Mouse (Mus musculus): ENCODE results near the gene Six1. TPM values are rescaled to one million over a fixed set of nuclear protein-coding genes. Genes with fewer than 3 reads are reported as not detected.

The Six1 gene
- polyA plus RNA-seq, 1 experiment from 2014 or later: 0.41 TPM

- Histone ChIP-seq H3K9me3 (replicated peaks; ENCODE audit: control insufficient read depth, low read length, poor library complexity, severe bottlenecking) (no peaks in the 10 kb centered on the region; the same call in 1 of the 2 replicates), H3K4me3 (ENCODE audit: low read depth, low read length) (peak overlapping the region; percentile 23), H3K4me2 (ENCODE audit: low read length) (peak overlapping the region; percentile 43), H3K4me1 (ENCODE audit: control insufficient read depth, insufficient read depth, low read length) (peaks cover 5% of the 10 kb centered on the region; the same call in 1 of the 2 replicates), H3K27me3 (ENCODE audit: control insufficient read depth, insufficient read depth, low read depth, low read length) (peaks cover 78% of the 10 kb centered on the region), H3K9ac (ENCODE audit: low read depth, low read length) (no peak overlapping the region), H3K27ac (ENCODE audit: low read length) (no peak overlapping the region), H3K36me3 (ENCODE audit: control insufficient read depth, insufficient read depth, low read length) (no peaks in the 10 kb centered on the region)
- under 1% methylated on average over 46 of the region's 46 CpGs for whole genome bisulfite sequencing
- ATAC-seq: no peak
Observed at GRCm38 (mm10) chr12:73045046-73045723, 8.5 kb downstream of the Six1 start.

- H3K4me1 ChIP-seq (ENCODE audit: control insufficient read depth, insufficient read depth, low read length): peaks cover 5% of the 10 kb centered on the region; the same call in 1 of the 2 replicates
- peak overlapping the region; percentile 23 for H3K4me3 ChIP-seq (ENCODE audit: low read depth, low read length)
- WGBS: 2% methylated on average over 47 of the region's 53 CpGs
- H3K27me3 ChIP-seq (ENCODE audit: control insufficient read depth, insufficient read depth, low read depth, low read length): peaks cover 77% of the 10 kb centered on the region
- no peaks in the 10 kb centered on the region for H3K36me3 ChIP-seq (ENCODE audit: control insufficient read depth, insufficient read depth, low read length)
- no peak overlapping the region for H3K9ac ChIP-seq (ENCODE audit: low read depth, low read length)
- H3K4me2 ChIP-seq (ENCODE audit: low read length): peak overlapping the region; percentile 43
- 0 out of 2 replicates have a peak, but pooled peaks have one; percentile 44 for ATAC-seq
- no peaks in the 10 kb centered on the region; the same call in 1 of the 2 replicates for H3K9me3 ChIP-seq (replicated peaks; ENCODE audit: control insufficient read depth, low read length, poor library complexity, severe bottlenecking)
- no peak overlapping the region for H3K27ac ChIP-seq (ENCODE audit: low read length)
Observed at GRCm38 (mm10) chr12:73044221-73045045, 9.3 kb downstream of the Six1 start.

- H3K9me3 ChIP-seq (replicated peaks; ENCODE audit: control insufficient read depth, low read length, poor library complexity, severe bottlenecking): no peaks in the 10 kb centered on the region
- H3K4me1 ChIP-seq (ENCODE audit: control insufficient read depth, insufficient read depth, low read length): peaks cover 5% of the 10 kb centered on the region; the same call in 1 of the 2 replicates
- no peak overlapping the region for H3K4me2 ChIP-seq (ENCODE audit: low read length)
- 2% methylated on average over 14 of the region's 14 CpGs for WGBS
- no peak for ATAC-seq
- H3K27me3 ChIP-seq (ENCODE audit: control insufficient read depth, insufficient read depth, low read depth, low read length): peaks cover 75% of the 10 kb centered on the region
- H3K27ac ChIP-seq (ENCODE audit: low read length): no peak overlapping the region
- no peak overlapping the region for H3K4me3 ChIP-seq (ENCODE audit: low read depth, low read length)
- no peaks in the 10 kb centered on the region for H3K36me3 ChIP-seq (ENCODE audit: control insufficient read depth, insufficient read depth, low read length)
- H3K9ac ChIP-seq (ENCODE audit: low read depth, low read length): no peak overlapping the region
Observed at GRCm38 (mm10) chr12:73043396-73044167, 10.1 kb downstream of the Six1 start.

- no peak overlapping the region for H3K9ac ChIP-seq (ENCODE audit: low read depth, low read length)
- no peaks in the 10 kb centered on the region for H3K36me3 ChIP-seq (ENCODE audit: control insufficient read depth, insufficient read depth, low read length)
- ATAC-seq: no peak
- WGBS: 4% methylated on average over 2 of the region's 2 CpGs
- no peaks in the 10 kb centered on the region for H3K9me3 ChIP-seq (replicated peaks; ENCODE audit: control insufficient read depth, low read length, poor library complexity, severe bottlenecking)
- no peak overlapping the region for H3K27ac ChIP-seq (ENCODE audit: low read length)
- H3K27me3 ChIP-seq (ENCODE audit: control insufficient read depth, insufficient read depth, low read depth, low read length): peaks cover 73% of the 10 kb centered on the region
- H3K4me2 ChIP-seq (ENCODE audit: low read length): no peak overlapping the region
- H3K4me1 ChIP-seq (ENCODE audit: control insufficient read depth, insufficient read depth, low read length): peaks cover 5% of the 10 kb centered on the region; the same call in 1 of the 2 replicates
- H3K4me3 ChIP-seq (ENCODE audit: low read depth, low read length): no peak overlapping the region
Observed at GRCm38 (mm10) chr12:73042903-73043302, 10.8 kb downstream of the Six1 start.

- peaks cover 74% of the 10 kb centered on the region for H3K27me3 ChIP-seq (ENCODE audit: control insufficient read depth, insufficient read depth, low read depth, low read length)
- H3K4me1 ChIP-seq (ENCODE audit: control insufficient read depth, insufficient read depth, low read length): peaks cover 5% of the 10 kb centered on the region; the same call in 1 of the 2 replicates
- no peak for ATAC-seq
- no peaks in the 10 kb centered on the region for H3K9me3 ChIP-seq (replicated peaks; ENCODE audit: control insufficient read depth, low read length, poor library complexity, severe bottlenecking)
- WGBS: 5% methylated on average over 5 of the region's 5 CpGs
- H3K27ac ChIP-seq (ENCODE audit: low read length): no peak overlapping the region
- no peak overlapping the region for H3K4me3 ChIP-seq (ENCODE audit: low read depth, low read length)
- no peaks in the 10 kb centered on the region for H3K36me3 ChIP-seq (ENCODE audit: control insufficient read depth, insufficient read depth, low read length)
- no peak overlapping the region for H3K9ac ChIP-seq (ENCODE audit: low read depth, low read length)
- no peak overlapping the region for H3K4me2 ChIP-seq (ENCODE audit: low read length)
Observed at GRCm38 (mm10) chr12:73042406-73042805, 11.3 kb downstream of the Six1 start.

- H3K4me1 ChIP-seq (ENCODE audit: control insufficient read depth, insufficient read depth, low read length): peaks cover under 1% of the 10 kb centered on the region; the same call in 1 of the 2 replicates
- H3K4me2 ChIP-seq (ENCODE audit: low read length): no peak overlapping the region
- no peak overlapping the region for H3K27ac ChIP-seq (ENCODE audit: low read length)
- H3K36me3 ChIP-seq (ENCODE audit: control insufficient read depth, insufficient read depth, low read length): no peaks in the 10 kb centered on the region
- ATAC-seq: no peak
- 0% methylated on average over 10 of the region's 10 CpGs for WGBS
- no peak overlapping the region for H3K9ac ChIP-seq (ENCODE audit: low read depth, low read length)
- no peaks in the 10 kb centered on the region for H3K9me3 ChIP-seq (replicated peaks; ENCODE audit: control insufficient read depth, low read length, poor library complexity, severe bottlenecking)
- peaks cover 69% of the 10 kb centered on the region for H3K27me3 ChIP-seq (ENCODE audit: control insufficient read depth, insufficient read depth, low read depth, low read length)
- no peak overlapping the region for H3K4me3 ChIP-seq (ENCODE audit: low read depth, low read length)
Observed at GRCm38 (mm10) chr12:73041256-73041630, 12.4 kb downstream of the Six1 start.

- H3K27me3 ChIP-seq (ENCODE audit: control insufficient read depth, insufficient read depth, low read depth, low read length): peaks cover 68% of the 10 kb centered on the region
- H3K36me3 ChIP-seq (ENCODE audit: control insufficient read depth, insufficient read depth, low read length): no peaks in the 10 kb centered on the region
- H3K4me2 ChIP-seq (ENCODE audit: low read length): no peak overlapping the region
- no peaks in the 10 kb centered on the region for H3K4me1 ChIP-seq (ENCODE audit: control insufficient read depth, insufficient read depth, low read length)
- H3K4me3 ChIP-seq (ENCODE audit: low read depth, low read length): no peak overlapping the region
- H3K27ac ChIP-seq (ENCODE audit: low read length): no peak overlapping the region
- WGBS: 2% methylated on average over 27 of the region's 27 CpGs
- H3K9me3 ChIP-seq (replicated peaks; ENCODE audit: control insufficient read depth, low read length, poor library complexity, severe bottlenecking): no peaks in the 10 kb centered on the region
- no peak for ATAC-seq
- H3K9ac ChIP-seq (ENCODE audit: low read depth, low read length): no peak overlapping the region
Observed at GRCm38 (mm10) chr12:73040563-73041255, 13.0 kb downstream of the Six1 start.

GRCm38 (mm10) chr12:73039939-73040562, 13.6 kb downstream of the Six1 start:
- Histone ChIP-seq H3K27ac (ENCODE audit: low read length) (no peak overlapping the region), H3K36me3 (ENCODE audit: control insufficient read depth, insufficient read depth, low read length) (no peaks in the 10 kb centered on the region), H3K9me3 (replicated peaks; ENCODE audit: control insufficient read depth, low read length, poor library complexity, severe bottlenecking) (no peaks in the 10 kb centered on the region), H3K9ac (ENCODE audit: low read depth, low read length) (no peak overlapping the region), H3K4me3 (ENCODE audit: low read depth, low read length) (no peak overlapping the region), H3K4me1 (ENCODE audit: control insufficient read depth, insufficient read depth, low read length) (no peaks in the 10 kb centered on the region), H3K4me2 (ENCODE audit: low read length) (no peak overlapping the region), H3K27me3 (ENCODE audit: control insufficient read depth, insufficient read depth, low read depth, low read length) (peaks cover 62% of the 10 kb centered on the region)
- ATAC-seq: no peak
- WGBS: 2% methylated on average over 18 of the region's 18 CpGs

Data from midbrain, embryonic 16.5 days (tissue).